Comparison of ENCODE assay signal across 22 mouse cellular contexts in genomic region chr2:62210109-62210508, GRCm38 (mm10).
DNase-seq lines count a peak whose midpoint lies in the region; ATAC-seq and TF ChIP-seq lines count a peak whose summit lies in the region.
"Had no signal": no experiment of that assay in that cellular context is flagged by ENCODE, and none has a peak within 500 bp of the region (broad histone marks: within the 10 kb centered on the region; RNA-seq: fewer than 3 reads in every experiment).

No protein-coding gene starts in this region.

- no peaks in the 10 kb centered on the region for H3K9me3 ChIP-seq in lung, embryonic 14.5 days (ENCODE audit: low read depth, low read length)
- no peaks in the 10 kb centered on the region for H3K9me3 ChIP-seq in lung, embryonic 15.5 days
- H3K9me3 ChIP-seq in lung, embryonic 16.5 days (ENCODE audit: control insufficient read depth, low read length): no peaks in the 10 kb centered on the region
- no peaks in the 10 kb centered on the region for H3K9me3 ChIP-seq in lung, postnatal 0 days (ENCODE audit: low read length)
- H3K9me3 ChIP-seq: G1E had no signal

- H3K27me3 ChIP-seq in lung, embryonic 14.5 days (ENCODE audit: insufficient read depth, low read length): no peaks in the 10 kb centered on the region
- H3K27me3 ChIP-seq in lung, embryonic 15.5 days: no peaks in the 10 kb centered on the region
- no peaks in the 10 kb centered on the region for H3K27me3 ChIP-seq in lung, embryonic 16.5 days (ENCODE audit: control insufficient read depth, insufficient read depth, low read depth, low read length)
- H3K27me3 ChIP-seq in lung, postnatal 0 days (replicated peaks; ENCODE audit: insufficient read depth, low read length): no peaks in the 10 kb centered on the region
- H3K27me3 ChIP-seq: CH12.LX, Patski had no signal

- no peaks in the 10 kb centered on the region for H3K36me3 ChIP-seq in lung, embryonic 14.5 days (ENCODE audit: insufficient read depth)
- H3K36me3 ChIP-seq in lung, embryonic 15.5 days: no peaks in the 10 kb centered on the region
- H3K36me3 ChIP-seq in lung, embryonic 16.5 days (ENCODE audit: control insufficient read depth, insufficient read depth, low read length): no peaks in the 10 kb centered on the region
- no peaks in the 10 kb centered on the region for H3K36me3 ChIP-seq in lung, postnatal 0 days (ENCODE audit: insufficient read depth, low read length)
- H3K36me3 ChIP-seq: G1E had no signal

- H3K4me1 ChIP-seq in lung, embryonic 14.5 days (ENCODE audit: insufficient read depth): no peaks in the 10 kb centered on the region
- H3K4me1 ChIP-seq in lung, embryonic 15.5 days: no peaks in the 10 kb centered on the region
- H3K4me1 ChIP-seq in lung, embryonic 16.5 days (replicated peaks; ENCODE audit: control insufficient read depth, insufficient read depth, low read length): peaks cover 3% of the 10 kb centered on the region; the same call in 1 of the 2 replicates
- H3K4me1 ChIP-seq in lung, postnatal 0 days (ENCODE audit: insufficient read depth, low read depth, low read length): no peaks in the 10 kb centered on the region

- no peak overlapping the region for H3K9ac ChIP-seq in lung, embryonic 14.5 days
- no peak overlapping the region for H3K9ac ChIP-seq in lung, embryonic 15.5 days
- H3K9ac ChIP-seq in lung, embryonic 16.5 days (ENCODE audit: low read length): no peak overlapping the region
- H3K9ac ChIP-seq in lung, postnatal 0 days (replicated peaks; ENCODE audit: low read depth): no peak overlapping the region

- H3K4me3 ChIP-seq in lung, embryonic 14.5 days (ENCODE audit: low read depth, low read length): no peak overlapping the region
- no peak overlapping the region for H3K4me3 ChIP-seq in lung, embryonic 15.5 days
- H3K4me3 ChIP-seq in lung, embryonic 16.5 days (ENCODE audit: low read length): no peak overlapping the region
- no peak overlapping the region for H3K4me3 ChIP-seq in lung, postnatal 0 days (ENCODE audit: low read depth, low read length)

- peak; percentile 86 for ATAC-seq in lung, embryonic 14.5 days (ENCODE audit: insufficient read depth)
- ATAC-seq in lung, embryonic 15.5 days (ENCODE audit: borderline replicate concordance, extremely low read depth, low FRiP score, low TSS enrichment): peak; percentile 79; the same call in 1 of the 2 replicates
- ATAC-seq in lung, embryonic 16.5 days (ENCODE audit: low read depth): peak; percentile 86
- peak; percentile 77 for ATAC-seq in lung, postnatal 0 days
- ATAC-seq: activated CD4-positive, CD25-positive, alpha-beta regulatory T cell, adult 4 months; CD4-positive, CD25-positive, alpha-beta regulatory T cell, adult 4 months; Patski had no signal

- TF ChIP-seq CTCF in lung, embryonic 14.5 days (IDR thresholded peaks at IDR 0.05; ENCODE audit: low read depth): no peak
- TF ChIP-seq CTCF in lung, postnatal 0 days (IDR thresholded peaks at IDR 0.05): no peak

- peak; percentile 44 for DNase-seq in lung, embryonic 14.5 days
- DNase-seq in lung, postnatal 10 days: no peak
- no peak for DNase-seq in lung, postnatal 14 days
- no peak for DNase-seq in lung, postnatal 36 days
- peak; percentile 58 for DNase-seq in lung, postnatal 0 days (ENCODE audit: low spot score)
- DNase-seq in lung, postnatal 25 days (ENCODE audit: low spot score): no peak
- DNase-seq: adrenal gland, adult 2 months; adrenal gland, adult 8-10 months; adrenal gland, postnatal 10 days; adrenal gland, postnatal 14 days; adrenal gland, postnatal 25 days; adrenal gland, postnatal 36 days; B cell, adult 2 months; cerebellum, adult 11 months; cerebellum, adult 11-12 months had no signal

- H3K27ac ChIP-seq in lung, embryonic 14.5 days (ENCODE audit: low read depth): peak overlapping the region; percentile 81; the same call in 1 of the 2 replicates
- H3K27ac ChIP-seq in lung, embryonic 15.5 days: peak overlapping the region; percentile 55
- peak overlapping the region; percentile 41 for H3K27ac ChIP-seq in lung, embryonic 16.5 days (ENCODE audit: low read length)
- H3K27ac ChIP-seq in lung, postnatal 0 days (ENCODE audit: low read length): no peak overlapping the region

- H3K4me2 ChIP-seq in lung, embryonic 14.5 days: no peak overlapping the region
- no peak overlapping the region for H3K4me2 ChIP-seq in lung, embryonic 15.5 days
- H3K4me2 ChIP-seq in lung, embryonic 16.5 days (ENCODE audit: low read depth, low read length): no peak overlapping the region
- no peak overlapping the region for H3K4me2 ChIP-seq in lung, postnatal 0 days (replicated peaks; ENCODE audit: low read depth, low read length)

- peak; percentile 52; the same call in 1 of the 2 replicates for TF ChIP-seq EP300 in lung, postnatal 0 days (IDR thresholded peaks at IDR 0.05)

Comparison
In these comparisons a context has a peak if more than half of its experiments do, and no peak if none do; other contexts are left out.
1. DNase-seq: peak in lung, embryonic 14.5 days (single experiment) and lung, postnatal 0 days (single experiment); none in lung, postnatal 10 days (single experiment), lung, postnatal 14 days (single experiment), lung, postnatal 36 days (single experiment) and lung, postnatal 25 days (single experiment).
2. Peak in every context shown above with its lines, with median percentiles within 50 percentile points of each other: ATAC-seq.